Mouse (Mus musculus) adipocyte (in vitro differentiated cells): ENCODE measurements at regions not wholly inside any gene's neighbourhood (a gene's known extent, or its start where the extent isn't known, plus 50 kb on each side); places are given as distances from the start of the nearest gene placed in this dataset.
"Not testable (repeated sequence)": the region's sequence is repeated elsewhere in the genome, so short reads cannot be mapped to it uniquely, and the experiment has no call there.

Experiments
- DNase-seq: peaks from one replicate; pipeline ENCODE4 v3.0.0-alpha.2; 2016; ENCODE audit warnings: low spot score

DNA sequence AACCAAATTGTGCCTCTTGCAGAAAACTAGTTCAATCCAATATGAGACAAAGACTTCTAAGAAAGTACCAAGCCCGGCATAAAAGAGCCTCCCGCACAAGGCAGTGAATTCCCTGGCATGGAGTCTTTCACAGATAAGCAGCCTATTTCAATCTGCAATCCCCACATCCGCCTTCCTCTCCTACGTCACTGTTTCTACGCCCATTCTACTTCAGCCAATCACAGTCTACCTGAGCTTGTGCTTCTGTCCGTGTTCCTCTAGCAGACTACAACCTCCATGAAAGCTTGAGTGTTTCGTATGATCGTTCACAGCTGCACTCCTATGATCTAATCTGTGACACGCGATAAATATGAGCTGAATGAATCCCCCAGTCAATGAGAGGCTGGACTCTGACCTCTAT is 155.6 kb upstream of the Ipo5 start:
- DNase-seq: no peak

DNA sequence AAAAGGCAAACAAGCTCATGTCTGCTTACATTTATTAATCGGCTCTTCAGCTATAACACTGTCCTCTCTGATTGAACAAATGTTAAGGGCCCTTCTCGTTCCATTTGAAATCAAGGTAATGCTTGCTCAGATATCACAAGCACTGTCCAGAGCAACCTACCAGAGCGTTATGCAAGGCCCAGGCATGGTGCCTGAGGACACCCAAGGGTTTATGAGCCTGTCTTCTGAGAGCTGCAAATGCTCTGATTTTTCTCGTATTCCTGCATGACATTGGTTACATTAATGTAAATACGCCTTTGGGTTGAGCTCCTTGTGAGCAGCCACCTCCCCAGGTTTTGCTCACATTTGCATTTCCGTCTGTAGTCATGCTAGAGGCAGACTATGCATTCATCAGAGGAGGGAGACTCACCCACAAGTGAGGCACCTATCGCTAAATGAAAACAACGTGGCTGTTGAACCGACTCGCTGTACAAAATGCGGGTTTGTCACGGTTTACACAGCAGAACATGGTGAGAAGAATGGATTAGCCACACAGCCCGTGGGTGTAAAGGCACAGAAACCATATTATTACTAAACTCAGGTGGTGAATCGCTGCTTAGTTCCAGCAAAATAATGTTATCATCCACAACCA is 152.7 kb upstream of the Ipo5 start:
- DNase-seq: no peak

DNA sequence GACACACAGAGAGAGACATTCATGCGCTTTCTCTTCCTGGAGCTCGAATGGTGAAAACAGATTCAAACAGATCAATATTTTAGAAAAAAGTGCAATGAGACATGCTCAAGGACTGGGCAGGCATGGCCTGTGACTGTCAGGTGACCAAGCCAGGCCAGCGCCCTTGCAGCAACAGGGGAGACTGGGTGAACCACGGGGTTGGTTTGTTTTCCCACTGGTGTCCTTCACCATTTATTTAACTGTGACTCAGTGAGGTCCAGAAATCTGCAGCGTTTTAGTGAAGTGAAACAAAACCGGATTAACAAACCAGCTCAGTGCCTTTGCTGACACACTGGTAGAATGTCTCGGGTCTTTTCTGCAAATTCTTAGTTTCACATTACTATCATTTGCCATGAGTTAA is 148.9 kb upstream of the Ipo5 start:
- no peak for DNase-seq

DNA sequence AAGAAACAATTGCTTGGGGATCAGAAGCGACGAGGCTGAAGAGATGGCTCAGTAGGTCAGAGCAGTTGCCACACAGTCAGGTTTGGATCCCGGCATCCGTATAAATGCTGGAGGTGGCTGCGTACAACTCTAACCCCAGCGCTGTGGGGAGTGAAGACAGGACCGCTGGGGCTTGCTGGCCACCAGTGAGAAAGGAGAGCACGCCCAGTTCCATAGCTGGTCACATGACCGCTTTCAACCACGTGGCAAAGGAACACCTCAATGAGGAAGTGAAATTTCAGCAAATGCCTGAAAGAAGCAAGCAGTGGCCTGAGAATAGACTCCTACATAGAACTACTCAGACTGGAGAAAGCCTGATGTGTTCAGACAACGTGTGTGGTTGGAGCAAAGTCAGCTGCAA is 148.3 kb upstream of the Ipo5 start:
- DNase-seq: no peak

DNA sequence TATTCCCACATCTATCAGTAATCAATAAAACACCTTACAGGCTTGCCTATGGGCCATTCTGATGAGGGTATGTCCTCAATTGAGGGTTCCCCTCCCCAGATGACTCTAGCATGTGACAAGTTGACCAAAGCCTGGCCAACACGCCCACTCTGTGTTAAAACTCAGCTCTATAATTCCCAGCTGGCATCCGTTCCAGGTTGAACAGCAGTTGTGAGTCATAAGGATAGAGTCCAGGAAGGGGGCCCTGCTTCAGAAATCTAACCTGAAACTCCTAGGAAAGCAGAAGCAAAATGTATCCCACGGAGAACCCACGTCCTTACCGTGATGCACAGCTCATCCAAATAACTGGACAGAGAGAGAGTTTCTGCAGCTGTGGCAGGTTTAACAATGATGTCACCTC is 147.2 kb upstream of the Ipo5 start:
- no peak for DNase-seq

DNA sequence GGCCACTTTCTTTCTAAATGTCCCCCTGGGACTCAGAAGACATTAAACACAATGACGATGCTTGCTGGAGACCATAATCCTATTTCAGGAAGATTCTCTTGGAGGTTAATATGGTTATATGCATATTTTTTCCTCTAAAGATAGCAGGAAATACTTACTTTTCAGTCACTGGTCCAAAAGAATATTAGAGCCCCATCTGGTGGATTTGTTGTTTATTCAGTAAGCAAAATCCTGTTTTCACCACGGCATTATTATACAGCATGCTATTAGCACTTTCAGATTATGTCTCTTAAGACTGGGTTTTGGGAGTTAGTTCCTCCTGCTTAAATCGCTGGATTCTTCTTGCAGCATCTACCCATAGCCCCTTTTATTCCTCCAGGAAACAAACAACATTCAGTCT is 146.6 kb upstream of the Ipo5 start:
- peak; percentile 46 for DNase-seq

DNA sequence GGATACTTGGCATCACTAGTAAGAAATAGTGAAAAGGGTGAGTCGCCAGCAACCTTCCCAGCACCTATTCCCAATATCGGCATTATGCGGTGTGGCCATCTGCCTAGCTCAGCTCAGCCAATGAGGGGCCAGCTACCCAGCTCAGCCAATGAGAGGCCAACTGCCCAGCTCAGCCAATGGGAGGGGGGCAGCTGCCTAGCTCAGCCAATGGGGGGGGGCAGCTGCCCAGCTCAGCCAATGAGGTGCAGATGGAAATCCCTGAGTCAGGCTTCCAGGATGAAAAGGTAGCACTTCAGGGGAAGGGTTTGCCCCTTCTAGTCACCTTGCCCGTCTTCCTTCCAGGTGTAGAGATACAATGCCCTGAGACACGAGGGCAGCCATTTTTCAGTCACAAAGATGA is 144.6 kb upstream of the Ipo5 start:
- DNase-seq: no peak

DNA sequence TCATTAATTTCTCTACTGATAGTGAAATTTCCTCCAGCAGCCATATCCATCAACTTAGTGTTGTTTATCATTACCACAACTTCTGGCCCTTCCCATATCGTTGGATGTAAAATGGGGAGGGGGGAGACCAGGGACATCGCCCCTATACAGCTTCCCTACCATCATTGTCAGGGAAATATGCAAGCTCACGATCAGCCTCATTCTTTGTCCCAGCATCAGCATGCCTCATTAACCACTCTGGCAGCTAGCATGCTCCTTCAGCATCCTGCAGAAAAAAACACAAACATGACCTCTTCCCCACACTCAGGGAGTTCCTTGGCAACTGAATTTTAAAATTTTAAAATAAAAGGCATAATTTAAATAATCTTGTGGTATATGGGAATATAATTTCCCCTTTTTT is 140.4 kb upstream of the Ipo5 start:
- no peak for DNase-seq

DNA sequence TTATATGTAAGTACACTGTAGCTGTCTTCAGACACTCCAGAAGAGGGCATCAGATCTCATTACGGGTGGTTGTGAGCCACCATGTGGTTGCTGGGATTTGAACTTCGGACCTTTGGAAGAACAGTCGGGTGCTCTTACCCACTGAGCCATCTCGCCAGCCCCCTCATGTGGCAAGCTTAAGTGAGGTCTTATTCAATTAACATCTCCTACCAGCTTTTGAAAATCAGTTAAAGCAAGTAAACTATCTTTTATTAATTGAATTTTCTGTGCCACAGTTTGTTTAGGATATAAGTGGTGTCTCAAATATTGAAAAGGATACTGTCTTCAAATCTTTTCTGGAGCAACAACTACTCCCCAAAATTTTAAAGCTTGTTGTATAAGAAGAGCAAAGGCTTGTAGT is 138.0 kb upstream of the Ipo5 start:
- DNase-seq: not testable (repeated sequence)

DNA sequence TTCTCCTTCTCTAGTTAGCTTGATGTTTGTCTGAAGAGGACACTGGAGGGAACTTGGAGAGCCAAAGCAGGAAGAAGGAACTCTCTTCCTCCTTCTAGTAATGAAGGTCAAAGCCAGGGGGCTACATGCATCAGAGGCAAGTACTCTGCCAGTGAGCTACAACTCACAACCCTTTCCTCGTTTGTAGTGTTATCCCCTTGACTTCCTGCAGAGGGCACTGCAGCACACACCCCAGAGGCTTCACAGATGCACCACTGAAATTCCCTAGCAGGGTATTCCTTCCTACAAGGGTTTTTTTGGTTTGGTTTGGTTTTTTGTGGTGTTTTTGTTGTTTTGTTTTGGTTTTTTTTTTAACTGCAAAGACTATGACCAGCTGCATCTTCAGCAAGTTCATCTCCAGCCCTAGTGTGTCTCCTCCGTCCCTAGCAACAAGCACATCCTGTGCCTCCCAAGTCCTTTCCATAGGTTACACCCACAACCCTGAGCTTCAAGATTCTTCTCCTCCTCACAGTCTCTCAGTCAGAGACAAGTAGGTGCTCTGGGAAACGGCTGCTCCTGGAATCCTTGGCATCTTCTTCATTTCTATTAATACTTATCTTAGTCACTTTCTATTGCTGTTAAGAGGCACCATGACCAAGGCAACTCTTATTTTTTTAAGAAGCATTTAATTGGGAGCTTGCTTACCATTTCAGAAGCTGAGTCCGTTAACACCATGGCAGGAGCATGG is 119.0 kb upstream of the Ipo5 start:
- DNase-seq: no peak

DNA sequence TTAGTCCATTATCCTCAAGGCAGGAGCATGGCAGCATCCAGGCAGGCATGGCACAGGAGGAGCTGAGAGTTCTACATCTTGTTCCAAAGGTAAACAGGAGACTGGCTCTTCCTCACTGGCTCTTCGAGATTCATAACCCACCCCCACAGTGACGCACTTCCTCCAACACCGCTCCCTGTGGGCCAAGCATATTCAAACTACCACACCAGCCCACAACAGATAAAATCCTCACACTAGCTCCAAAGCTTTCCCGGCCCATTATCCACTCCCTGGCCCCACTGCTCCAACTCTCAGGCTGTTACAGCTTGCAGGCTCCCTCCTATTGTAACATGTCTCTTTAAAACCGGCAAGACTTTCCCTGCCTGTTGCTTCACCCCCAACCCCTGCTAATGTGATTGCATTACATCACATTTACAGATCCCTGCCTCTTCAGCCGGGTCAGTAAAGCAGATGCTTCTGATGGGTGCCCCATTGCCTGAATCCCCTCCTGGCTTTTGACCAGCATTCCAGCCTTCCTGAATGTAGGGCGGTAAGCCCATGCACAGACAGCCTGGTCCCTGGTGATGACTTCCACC is 113.0 kb upstream of the Ipo5 start:
- no peak for DNase-seq

DNA sequence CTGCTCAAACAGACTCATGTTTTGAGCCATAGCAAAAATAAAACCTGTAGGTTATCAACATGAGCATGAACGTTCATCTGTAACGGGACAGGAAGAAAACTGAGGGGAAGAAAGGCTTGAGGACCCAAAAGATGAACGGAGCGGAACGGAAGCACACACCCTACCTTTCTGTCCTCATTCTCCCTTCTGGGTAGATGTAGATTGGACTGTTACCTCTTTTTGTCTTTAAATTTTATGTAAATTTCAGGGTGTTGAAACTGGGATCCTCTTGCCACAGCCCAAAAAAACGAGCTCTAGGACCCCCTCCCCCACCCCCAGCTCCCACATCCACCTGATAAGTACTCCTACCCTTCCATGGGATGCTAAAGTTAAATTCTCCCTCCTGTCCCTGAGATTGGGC is 107.8 kb upstream of the Ipo5 start:
- DNase-seq: no peak

DNA sequence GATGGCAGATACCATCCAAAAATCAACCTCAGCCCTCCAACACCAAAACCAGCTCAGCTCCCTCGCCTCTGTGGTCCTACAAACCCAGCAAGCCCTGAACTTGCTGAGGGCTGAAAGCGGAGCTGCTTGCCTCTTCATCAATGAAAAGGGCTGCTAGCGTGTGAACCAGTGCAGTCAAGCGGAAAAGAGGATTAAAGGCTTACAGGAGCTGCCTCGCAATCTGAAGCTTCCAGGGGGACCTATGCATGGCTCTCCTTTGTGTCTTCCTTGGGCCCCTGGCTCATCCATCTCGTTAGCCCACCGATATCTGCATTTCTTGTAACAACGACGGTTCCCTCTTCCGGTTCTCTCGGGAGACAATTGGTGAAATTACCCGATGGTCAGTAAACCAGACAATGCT is 107.3 kb upstream of the Ipo5 start:
- DNase-seq: no peak

DNA sequence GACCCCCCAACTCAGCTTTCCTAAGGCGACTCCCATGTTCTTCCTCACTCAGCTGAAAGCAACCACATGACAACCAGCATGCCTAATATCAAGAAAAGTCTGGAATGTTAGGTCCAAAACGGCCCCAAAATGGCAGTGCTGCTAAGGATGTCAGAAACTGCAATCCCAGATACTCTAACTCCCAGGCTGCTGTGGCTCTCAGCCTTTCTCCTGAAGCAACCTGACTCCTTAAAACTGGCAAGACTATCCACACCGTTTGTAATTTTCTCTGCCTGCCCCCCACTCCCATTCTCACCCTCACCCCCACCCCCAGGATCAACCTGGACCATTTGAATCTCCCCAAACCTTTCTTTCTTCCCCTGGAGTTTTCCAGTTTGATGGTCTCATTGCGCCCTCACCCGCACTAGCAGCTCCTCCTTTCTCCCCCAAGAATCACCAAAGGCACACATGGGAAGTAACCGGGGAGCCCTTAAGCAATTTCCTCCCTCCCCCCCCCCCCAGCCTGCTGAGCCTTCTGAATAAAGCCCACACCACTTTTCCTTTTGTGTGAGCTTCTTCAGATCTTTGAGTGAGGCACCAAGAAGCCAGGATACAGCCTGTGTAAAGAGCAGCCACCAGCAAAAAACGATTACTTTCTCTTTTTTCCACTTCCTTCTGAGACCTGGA is 106.7 kb upstream of the Ipo5 start:
- DNase-seq: no peak

DNA sequence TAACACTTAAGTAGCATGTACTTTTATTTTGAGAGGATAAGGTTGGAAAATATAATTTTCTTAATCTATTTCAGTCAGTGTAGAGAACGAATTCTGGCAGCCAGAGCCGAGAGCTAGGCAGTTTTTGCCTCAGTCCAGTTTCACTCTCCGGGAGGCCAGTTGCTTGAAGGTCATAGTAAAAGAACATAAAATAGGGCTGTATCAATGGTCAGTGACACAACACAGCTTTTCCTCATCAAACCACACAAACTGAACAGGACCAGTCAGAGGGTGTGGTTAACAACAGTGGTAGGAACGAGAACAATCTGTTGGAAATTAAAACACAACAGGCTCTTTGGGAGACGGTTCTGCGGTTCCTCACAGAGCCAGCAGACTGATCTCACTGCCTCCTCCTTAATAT is 105.9 kb upstream of the Ipo5 start:
- DNase-seq: no peak

DNA sequence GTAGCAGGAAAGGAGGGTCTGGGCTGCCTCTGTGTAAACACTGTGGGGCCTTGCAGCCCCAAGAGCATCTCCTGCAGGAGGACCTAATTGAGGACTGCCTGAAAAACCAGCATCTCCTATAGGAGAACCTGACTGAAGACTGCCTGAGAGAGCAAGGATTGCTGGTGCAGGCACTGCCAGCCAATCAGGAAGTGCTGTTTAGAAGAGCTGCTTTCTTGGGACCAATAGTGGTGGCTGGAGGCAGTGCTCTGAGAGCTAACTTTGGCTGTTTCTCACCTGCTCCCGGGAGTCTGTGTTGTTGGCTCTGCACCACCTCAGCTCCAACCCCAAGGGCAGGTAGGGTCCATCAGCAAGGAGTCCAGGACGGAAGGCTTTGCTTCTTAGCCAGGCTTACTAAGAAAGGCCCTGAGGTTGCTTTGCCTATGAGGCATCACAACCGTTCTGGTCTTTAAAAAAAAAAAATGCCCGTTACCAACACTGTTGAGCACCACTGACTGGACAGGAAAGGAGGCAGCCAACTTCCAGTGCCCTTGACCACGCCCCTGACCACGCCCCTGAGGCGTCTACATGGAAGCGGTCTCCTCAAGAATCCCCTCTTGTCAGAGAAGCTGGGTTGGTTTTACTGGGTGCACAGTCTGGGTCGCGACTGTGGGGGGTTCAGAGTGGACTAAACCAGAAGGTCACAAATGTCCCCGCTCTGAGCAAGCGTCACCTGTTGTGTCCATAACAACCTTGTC is 105.0 kb upstream of the Ipo5 start:
- DNase-seq: not testable (repeated sequence)

DNA sequence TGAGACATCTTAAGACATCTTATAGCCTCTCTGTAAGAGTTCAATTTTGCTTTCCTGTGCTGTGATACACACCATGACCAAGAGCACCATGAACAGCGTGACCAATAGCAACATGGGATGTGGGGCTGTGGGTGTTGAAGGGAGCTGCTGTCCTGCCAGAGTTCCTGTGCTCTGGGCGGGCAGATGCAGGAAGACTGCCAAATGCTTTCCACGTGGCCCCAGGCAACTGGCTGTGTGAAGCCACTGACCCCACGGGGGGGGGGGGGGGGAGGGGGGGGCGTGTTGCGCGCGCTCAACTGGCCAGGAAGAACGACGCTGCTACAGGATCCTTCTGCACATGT is 104.5 kb upstream of the Ipo5 start:
- DNase-seq: no peak

DNA sequence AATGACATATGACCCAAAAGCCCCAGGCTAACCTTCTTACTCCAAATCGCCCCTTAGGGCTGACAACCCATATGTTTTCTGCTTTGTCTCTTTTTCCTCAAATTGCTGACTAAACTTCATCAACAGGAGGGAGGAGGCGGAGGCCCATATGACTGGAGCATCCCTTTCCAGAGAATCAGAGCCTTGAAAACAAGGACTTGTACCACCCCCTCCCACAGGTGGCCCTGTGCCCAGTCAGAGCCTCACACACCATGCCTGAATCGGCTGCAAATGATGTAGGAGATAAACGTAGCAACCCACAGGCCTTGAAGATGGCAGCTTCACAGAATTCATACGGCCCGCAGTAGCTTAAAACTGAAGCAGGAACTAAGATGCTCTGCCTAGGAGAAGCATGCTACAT is 101.7 kb upstream of the Ipo5 start:
- no peak for DNase-seq

DNA sequence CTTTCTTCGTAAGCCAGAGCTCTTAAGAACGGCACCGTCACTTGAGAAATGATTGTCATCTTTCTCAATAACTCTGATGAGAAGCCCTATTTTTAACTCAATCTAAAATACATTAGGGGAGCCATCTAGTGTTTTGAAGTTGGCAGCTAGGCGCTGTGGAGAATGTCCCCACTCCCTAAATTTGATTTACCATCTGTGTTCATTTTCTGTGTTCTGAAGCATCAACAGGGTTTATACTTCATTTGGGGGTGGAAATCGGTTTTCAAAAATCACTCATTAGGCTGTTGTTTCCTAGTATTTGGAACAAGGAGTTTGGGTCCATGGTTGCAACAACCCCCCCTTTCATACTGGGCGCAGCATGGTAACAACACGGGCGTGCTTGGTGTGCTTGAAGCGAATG is 97.1 kb upstream of the Ipo5 start:
- no peak for DNase-seq

DNA sequence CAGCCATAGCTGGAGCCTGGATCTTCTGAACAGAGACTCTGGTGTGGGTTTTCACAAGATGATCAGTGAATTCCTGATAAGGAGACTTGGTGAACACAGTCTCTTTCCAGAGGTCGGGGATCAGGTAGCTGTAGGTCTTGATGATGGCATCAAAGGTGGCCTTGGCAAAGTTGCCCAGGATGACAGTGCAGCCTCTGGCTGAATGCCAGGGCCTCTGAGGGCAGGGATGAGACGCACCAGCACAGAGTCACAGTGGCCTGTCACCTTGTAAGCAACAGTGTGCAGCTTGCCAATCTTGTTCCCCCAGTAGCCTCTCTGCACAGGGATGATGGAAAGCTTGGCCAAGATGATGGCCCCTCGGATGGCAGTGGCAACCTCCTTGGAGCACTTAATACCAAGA is 95.9 kb upstream of the Ipo5 start:
- DNase-seq: not testable (repeated sequence)

DNA sequence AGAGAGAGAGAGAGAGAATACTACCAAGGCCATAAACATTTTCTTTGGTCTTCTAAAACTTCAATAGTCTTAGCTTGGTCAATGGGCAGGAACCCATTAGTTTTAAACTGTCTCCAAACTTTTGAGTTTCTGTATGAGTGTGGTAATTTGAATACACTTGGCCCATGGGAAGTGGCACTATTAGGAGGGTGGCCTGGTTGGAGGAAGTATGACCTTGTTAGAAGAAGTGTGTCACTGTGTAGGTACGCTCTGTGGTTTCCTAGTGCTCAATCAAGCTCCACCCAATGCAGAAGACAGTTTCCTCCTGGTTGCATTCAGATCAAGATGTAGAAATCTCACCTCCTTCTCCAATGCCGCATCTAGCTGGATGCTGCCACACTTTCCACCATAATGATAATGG is 94.5 kb upstream of the Ipo5 start:
- no peak for DNase-seq

DNA sequence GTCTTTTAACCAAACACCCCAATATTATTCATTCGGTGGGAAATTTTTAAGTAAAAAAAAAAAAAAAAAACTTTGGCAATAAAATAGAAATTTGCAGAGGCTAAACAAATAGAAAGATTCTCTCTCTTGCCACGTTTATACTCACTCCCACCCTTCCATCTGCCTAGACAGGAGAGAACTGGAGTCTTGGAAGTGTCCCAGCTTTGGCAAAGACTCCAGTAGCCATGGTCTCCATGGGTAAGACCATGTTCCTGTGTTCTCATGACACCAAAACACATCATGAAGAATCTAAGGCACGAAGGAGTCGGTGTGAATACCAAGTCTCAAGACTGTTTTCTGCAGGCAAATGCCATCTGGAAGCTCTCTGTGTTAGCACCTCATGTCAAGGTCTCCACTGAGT is 84.8 kb upstream of the Ipo5 start:
- DNase-seq: no peak

DNA sequence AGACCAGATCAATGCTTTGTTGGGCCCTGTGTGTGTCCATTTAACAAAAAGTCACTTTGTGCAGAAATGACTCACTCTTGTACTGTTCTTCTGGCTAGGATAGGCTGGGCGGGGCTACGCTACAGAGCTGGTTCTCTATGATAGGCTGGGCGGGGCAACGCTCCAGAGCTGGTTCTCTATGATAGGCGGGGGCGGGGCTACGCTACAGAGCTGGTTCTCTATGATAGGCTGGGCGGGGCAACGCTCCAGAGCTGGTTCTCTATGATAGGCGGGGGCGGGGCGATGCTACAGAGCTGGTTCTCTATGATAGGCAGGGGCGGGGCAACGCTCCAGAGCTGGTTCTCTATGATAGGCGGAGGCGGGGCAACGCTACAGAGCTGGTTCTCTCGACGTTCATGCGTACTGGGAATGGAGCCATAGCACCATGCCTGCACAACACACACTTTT is 80.6 kb upstream of the Ipo5 start:
- not testable (repeated sequence) for DNase-seq
